Mouse (Mus musculus) myocyte (in vitro differentiated cells): ENCODE data around the gene Brd3os. TPM values are rescaled to one million over a fixed set of nuclear protein-coding genes. Genes with fewer than 3 reads are reported as not detected.
A peak's percentile ranks its signal among the peaks of the same experiment; 100 is the strongest.

Source experiments
- H3K27me3 ChIP-seq: one replicate; pipeline ENCODE4 v1.6.1; 2011; ENCODE audit not compliant: control insufficient read depth, insufficient read depth, insufficient read length
- H3K36me3 ChIP-seq: one replicate; pipeline ENCODE4 v1.6.1; 2011; ENCODE audit not compliant: control insufficient read depth, insufficient read depth
- H3K4me2 ChIP-seq: one replicate; pipeline ENCODE4 v1.6.1; 2011; ENCODE audit warnings: low read depth, control low read depth
- H3K4me3 ChIP-seq: one replicate; pipeline ENCODE4 v1.5.1; 2011; ENCODE audit warnings: mild to moderate bottlenecking, control low read depth, moderate library complexity
- H3K79me2 ChIP-seq: one replicate; pipeline ENCODE4 v1.6.1; 2011; ENCODE audit not compliant: control insufficient read depth, insufficient read depth
- H3ac ChIP-seq: one replicate; pipeline ENCODE4 v1.6.1; 2011; ENCODE audit not compliant: control insufficient read depth, insufficient read length
- CEBPB ChIP-seq: IDR thresholded peaks from 2 replicates; pipeline ENCODE4 v1.6.1; 2011; ENCODE audit warnings: mild to moderate bottlenecking, moderate library complexity; ENCODE audit not compliant: poor library complexity, insufficient read depth, severe bottlenecking
- E2F4 ChIP-seq: IDR thresholded peaks from one replicate; pipeline ENCODE4 v1.6.1; 2011; ENCODE audit warnings: mild to moderate bottlenecking, control low read depth, moderate library complexity; ENCODE audit not compliant: insufficient read depth
- MAX ChIP-seq: IDR thresholded peaks from one replicate; pipeline ENCODE4 v1.6.1; 2011; ENCODE audit warnings: low read depth, mild to moderate bottlenecking, control low read depth
- MYOD1 ChIP-seq, 3 experiments: IDR thresholded peaks; one replicate each; pipeline ENCODE4 v1.6.1; 2011; ENCODE audit warnings: control low read depth in 2 of 3, low read depth in 2 of 3, mild to moderate bottlenecking in 2 of 3, moderate library complexity in 1 of 3; ENCODE audit not compliant: insufficient read length in 2 of 3, control insufficient read depth in 1 of 3
- MYOG ChIP-seq, 3 experiments: IDR thresholded peaks; one replicate each; pipeline ENCODE4 v1.6.1; 2011; ENCODE audit warnings: control low read depth in 2 of 3, low read depth in 2 of 3, mild to moderate bottlenecking in 2 of 3; ENCODE audit not compliant: insufficient read length in 2 of 3, control insufficient read depth in 1 of 3, insufficient read depth in 1 of 3
- POLR2A ChIP-seq: IDR thresholded peaks from one replicate; pipeline ENCODE4 v1.6.1; 2011; ENCODE audit warnings: low read depth, mild to moderate bottlenecking, control low read depth, moderate library complexity; ENCODE audit not compliant: insufficient read length
- POLR2AphosphoS2 ChIP-seq: IDR thresholded peaks from one replicate; pipeline ENCODE4 v1.6.1; 2011; ENCODE audit warnings: low read depth, control low read depth; ENCODE audit not compliant: insufficient read length
- REST ChIP-seq: IDR thresholded peaks from one replicate; pipeline ENCODE4 v1.6.1; 2011; ENCODE audit warnings: mild to moderate bottlenecking, control low read depth, moderate library complexity; ENCODE audit not compliant: insufficient read depth, insufficient read length
- SRF ChIP-seq: IDR thresholded peaks from one replicate; pipeline ENCODE4 v1.6.1; 2011; ENCODE audit warnings: low read depth; ENCODE audit not compliant: control insufficient read depth, insufficient read length
- TCF12 ChIP-seq: IDR thresholded peaks from one replicate; pipeline ENCODE4 v1.6.1; 2011; ENCODE audit warnings: mild to moderate bottlenecking, control low read depth; ENCODE audit not compliant: poor library complexity, insufficient read depth, severe bottlenecking
- TCF3 ChIP-seq: IDR thresholded peaks from one replicate; pipeline ENCODE4 v1.6.1; 2011; ENCODE audit warnings: low read depth, control low read depth; ENCODE audit not compliant: insufficient read length
- USF1 ChIP-seq: IDR thresholded peaks from one replicate; pipeline ENCODE4 v1.6.1; 2011; ENCODE audit warnings: low read depth, mild to moderate bottlenecking, control low read depth, moderate library complexity
- polyA plus RNA-seq: library from polyadenylated mRNA; unstranded; fragments of >200 nt; fragmentation: generic; extraction: Trizol; gene quantifications from one replicate; pipeline ENCODE4 v1.2.1, GENCODE M21; 2012; ENCODE audit warnings: missing spikeins

The Brd3os gene
- polyA plus RNA-seq, 1 experiment: 28.7 TPM

DNA sequence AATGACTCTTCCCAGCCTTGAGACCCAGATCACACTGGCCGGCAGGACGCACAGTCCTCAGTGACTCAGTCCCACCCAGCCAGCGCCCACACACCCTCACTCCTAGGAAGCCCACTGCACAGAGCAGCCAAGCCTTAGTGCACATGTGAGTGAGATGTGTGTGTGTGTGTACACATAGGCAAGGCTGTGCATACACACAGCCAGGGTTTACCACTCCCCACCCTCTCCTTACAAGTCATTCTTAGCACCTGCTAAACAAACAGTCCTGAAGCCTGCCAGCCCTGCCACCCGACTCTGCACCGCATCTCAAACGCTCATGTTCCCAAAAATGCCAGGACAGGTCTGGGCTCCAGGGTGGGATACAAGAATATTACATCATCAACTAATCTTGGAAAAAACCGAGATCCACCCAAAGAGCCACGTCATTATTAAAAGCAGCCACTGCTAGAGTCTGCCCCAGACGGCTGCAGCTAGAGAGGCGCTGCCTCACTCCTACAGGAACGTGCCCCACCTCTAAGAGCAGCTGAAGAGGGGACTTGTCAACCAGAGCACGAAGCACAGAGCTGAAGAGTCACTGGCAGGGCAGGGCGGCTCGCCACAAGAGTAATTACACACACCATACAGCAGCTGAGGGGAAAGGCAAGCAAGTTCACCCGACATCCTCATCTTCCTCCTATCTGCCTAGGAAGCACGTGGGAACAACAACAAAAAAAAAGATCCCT, 28.0 kb upstream of the Brd3os start:
- Histone ChIP-seq H3K36me3 (no peaks in the 10 kb centered on the region), H3K4me3 (no peak overlapping the region), H3K79me2 (peaks cover 59% of the 10 kb centered on the region), H3K4me2 (peak overlapping the region; percentile 84), H3K27me3 (no peaks in the 10 kb centered on the region), H3ac (no peak overlapping the region)
- TF ChIP-seq USF1 (no peak), TCF12 (no peak), POLR2A (peak; percentile 55), POLR2AphosphoS2 (peak; percentile 16), MYOG (IDR thresholded peaks at IDR 0.05; ENCODE audit: control insufficient read depth in 1 of 3, insufficient read depth in 1 of 3, insufficient read length in 2 of 3, low read depth in 2 of 3) (peak; percentile 51 to 92 (median 62)), SRF (no peak), MYOD1 (IDR thresholded peaks at IDR 0.05; ENCODE audit: control insufficient read depth in 1 of 3, insufficient read length in 2 of 3, low read depth in 2 of 3) (peak in 2 of 3 experiments; percentile 20 to 81), TCF3 (peak; percentile 32), E2F4 (no peak), CEBPB (no peak), MAX (no peak), REST (no peak)

DNA sequence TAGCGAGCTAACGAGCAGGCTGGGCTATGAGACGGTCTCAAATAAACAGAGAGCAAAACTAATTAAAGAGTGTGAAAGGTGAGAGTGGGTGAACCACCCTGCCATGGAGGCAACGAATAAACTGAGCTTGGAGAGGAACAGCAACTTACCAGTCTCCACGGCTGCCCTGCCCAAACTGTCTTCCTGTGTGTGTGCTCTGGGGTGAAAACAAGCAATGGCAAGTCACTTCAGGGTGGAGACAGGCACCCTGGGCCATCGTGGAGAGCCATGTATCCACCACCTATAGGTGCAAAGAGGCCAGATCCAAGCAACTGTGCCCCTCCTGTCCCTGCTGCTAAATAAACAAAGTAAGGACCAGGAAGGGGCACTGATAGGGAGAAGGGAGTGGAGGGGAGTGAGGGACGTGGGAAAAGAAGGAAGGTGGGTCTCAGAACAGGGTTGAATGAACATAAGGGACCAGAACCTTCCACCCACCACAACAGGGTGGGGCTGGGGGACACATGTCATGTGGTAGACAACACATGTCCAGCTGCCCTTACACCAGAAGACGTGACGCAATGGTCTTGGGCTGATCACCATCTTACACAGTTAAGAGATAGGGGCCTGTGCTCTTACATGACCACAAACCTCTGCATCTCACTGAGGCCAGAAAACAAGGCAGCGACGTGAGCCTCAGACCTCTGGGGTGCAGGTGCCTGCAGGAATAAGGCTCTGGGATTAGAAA, 26.9 kb upstream of the Brd3os start:
- Histone ChIP-seq H3ac (no peak overlapping the region), H3K79me2 (peaks cover 58% of the 10 kb centered on the region), H3K4me3 (no peak overlapping the region), H3K36me3 (no peaks in the 10 kb centered on the region), H3K27me3 (no peaks in the 10 kb centered on the region), H3K4me2 (peak overlapping the region; percentile 84)
- TF ChIP-seq MYOG (IDR thresholded peaks at IDR 0.05; ENCODE audit: control insufficient read depth in 1 of 3, insufficient read depth in 1 of 3, insufficient read length in 2 of 3, low read depth in 2 of 3) (peak in 1 of 3 experiments; percentile 53), CEBPB (0 out of 2 replicates have a peak, but pooled peaks have one; percentile 1), SRF (no peak), MYOD1 (IDR thresholded peaks at IDR 0.05; ENCODE audit: control insufficient read depth in 1 of 3, insufficient read length in 2 of 3, low read depth in 2 of 3) (peak in 1 of 3 experiments; percentile 61), TCF12 (no peak)

DNA sequence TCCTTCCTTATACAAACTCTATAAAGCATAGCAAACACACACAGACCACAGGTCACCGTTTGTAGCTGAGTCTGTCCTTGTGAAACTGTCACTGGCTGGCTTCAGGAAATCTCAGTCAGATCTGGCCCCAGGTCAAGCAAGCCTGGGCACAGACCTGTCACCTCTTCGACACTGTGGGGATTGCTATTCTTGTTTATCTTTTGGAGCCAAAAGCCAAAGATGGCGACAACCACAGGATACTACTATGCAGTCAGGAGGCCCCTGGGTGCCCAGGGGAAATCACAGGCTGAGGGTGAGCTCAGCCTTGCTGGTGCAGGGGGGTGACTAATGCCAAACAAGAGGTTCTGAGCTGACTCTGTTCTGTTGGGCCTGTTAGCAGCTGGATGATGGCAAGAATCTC, 25.7 kb upstream of the Brd3os start:
- no peak for TF ChIP-seq USF1
- TF ChIP-seq REST: no peak
- no peak for TF ChIP-seq MYOG (IDR thresholded peaks at IDR 0.05; ENCODE audit: control insufficient read depth in 1 of 3, insufficient read depth in 1 of 3, insufficient read length in 2 of 3, low read depth in 2 of 3)
- peak in 1 of 3 experiments; percentile 5 for TF ChIP-seq MYOD1 (IDR thresholded peaks at IDR 0.05; ENCODE audit: control insufficient read depth in 1 of 3, insufficient read length in 2 of 3, low read depth in 2 of 3)
- no peak for TF ChIP-seq POLR2AphosphoS2
- no peak for TF ChIP-seq MAX
- TF ChIP-seq E2F4: no peak
- Histone ChIP-seq H3ac (no peak overlapping the region), H3K36me3 (no peaks in the 10 kb centered on the region), H3K4me3 (no peak overlapping the region), H3K4me2 (peak overlapping the region; percentile 10), H3K79me2 (peaks cover 57% of the 10 kb centered on the region), H3K27me3 (no peaks in the 10 kb centered on the region)

DNA sequence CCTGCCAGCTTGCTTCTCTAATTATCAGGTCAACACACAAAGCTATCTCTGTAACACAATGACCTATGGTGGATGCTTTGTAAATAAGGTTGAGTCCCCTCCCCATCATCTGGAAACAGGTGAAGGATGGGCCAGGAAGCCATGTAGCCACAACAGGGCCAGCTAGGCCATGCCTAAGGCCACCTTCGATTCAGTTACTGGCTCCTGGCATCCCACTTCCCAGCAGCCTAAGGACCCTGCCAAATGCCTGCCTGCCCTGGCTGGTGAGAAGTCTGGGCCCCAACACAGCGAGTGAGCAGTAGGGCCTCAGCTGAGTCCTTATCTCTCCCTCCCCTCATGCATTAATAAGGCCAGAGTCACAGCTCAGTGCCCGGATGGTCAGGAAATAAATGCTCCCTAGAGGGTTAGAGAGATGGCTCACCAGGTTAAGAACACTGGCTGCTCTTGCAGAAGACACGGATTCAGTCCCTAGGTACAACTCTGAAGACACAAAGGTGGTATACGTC, 24.4 kb upstream of the Brd3os start:
- Histone ChIP-seq H3K27me3 (no peaks in the 10 kb centered on the region), H3K4me2 (no peak overlapping the region)
- TF ChIP-seq POLR2A (no peak), MAX (no peak), E2F4 (no peak)

DNA sequence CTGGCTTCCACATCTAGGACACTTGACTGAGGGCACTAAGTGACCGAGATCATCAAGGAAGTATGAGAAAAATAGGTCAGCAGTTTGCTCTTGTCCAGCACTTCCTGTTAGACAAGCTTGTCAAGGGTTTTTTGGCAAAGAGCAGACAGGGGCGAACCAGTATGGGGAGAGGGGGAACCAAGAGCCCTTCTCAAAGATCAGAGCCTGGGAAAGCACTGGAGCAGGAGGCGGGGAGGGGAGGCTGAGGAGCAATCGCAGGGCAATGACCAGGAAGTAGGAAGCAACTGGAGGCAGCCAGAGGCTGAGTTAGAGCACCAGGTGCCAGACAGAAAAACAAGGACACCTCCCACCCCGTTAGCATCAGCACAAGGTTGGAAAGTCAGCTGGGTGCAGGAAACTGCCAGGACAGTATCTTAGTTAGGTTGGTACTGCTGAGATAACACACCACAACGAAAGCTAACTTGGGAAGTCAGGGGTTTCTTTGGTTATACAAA, 23.5 kb upstream of the Brd3os start:
- no peaks in the 10 kb centered on the region for H3K27me3 ChIP-seq
- H3K4me2 ChIP-seq: no peak overlapping the region
- no peaks in the 10 kb centered on the region for H3K36me3 ChIP-seq
- TF ChIP-seq SRF: no peak
- no peak for TF ChIP-seq MAX
- TF ChIP-seq POLR2A: no peak
- TF ChIP-seq E2F4: no peak
- TF ChIP-seq TCF3: no peak
- TF ChIP-seq MYOD1 (IDR thresholded peaks at IDR 0.05; ENCODE audit: control insufficient read depth in 1 of 3, insufficient read length in 2 of 3, low read depth in 2 of 3): no peak
- no peak overlapping the region for H3K4me3 ChIP-seq
- H3ac ChIP-seq: no peak overlapping the region
- H3K79me2 ChIP-seq: peaks cover 66% of the 10 kb centered on the region

More for the DNA sequence above, 24.4 kb upstream of the Brd3os start:
- no peak overlapping the region for H3K4me3 ChIP-seq
- H3K79me2 ChIP-seq: peaks cover 66% of the 10 kb centered on the region
- H3K36me3 ChIP-seq: no peaks in the 10 kb centered on the region
- no peak overlapping the region for H3ac ChIP-seq
